Mouse (Mus musculus): Measurements from ENCODE around the gene Cpvl.

DNA sequence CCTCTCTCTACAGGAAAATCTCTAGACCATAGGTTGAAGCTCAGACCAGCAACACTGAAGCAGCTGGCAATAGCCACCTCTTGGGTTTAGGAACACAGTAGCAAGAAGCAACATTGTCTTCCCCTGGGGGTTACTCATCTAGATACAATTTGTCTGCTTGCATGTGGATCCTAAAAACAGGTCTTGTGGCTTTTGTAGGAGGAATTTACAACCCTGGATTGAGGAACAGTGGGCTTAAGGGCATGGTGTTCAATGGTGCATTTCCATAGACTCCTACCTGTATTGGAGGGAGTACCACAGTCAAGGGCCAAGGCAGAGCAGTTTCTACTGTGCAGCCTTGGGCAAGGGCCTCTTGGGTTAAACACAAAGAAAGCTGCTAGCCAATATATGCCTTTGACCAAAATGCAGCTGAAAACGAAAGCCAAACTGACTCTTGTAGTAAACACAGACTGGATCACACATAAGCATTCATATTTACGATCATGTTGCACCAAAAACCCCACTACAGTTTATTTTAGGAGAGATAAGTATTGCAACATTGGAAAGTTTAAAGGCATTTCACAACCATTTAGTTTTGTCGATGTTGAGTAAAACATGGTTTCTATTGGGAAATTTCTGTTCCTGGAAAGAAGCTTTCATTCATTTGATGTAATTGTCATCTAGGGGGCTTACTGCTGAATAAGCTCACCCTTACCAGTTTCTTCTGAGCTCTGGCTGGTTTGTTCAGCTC lies 17.9 kb upstream of the Cpvl start:
- TF ChIP-seq POLR2A (IDR thresholded peaks at IDR 0.05; ENCODE audit: insufficient read depth, low read depth, low read length) = no peak
- no peak for TF ChIP-seq CTCF (IDR thresholded peaks at IDR 0.05)
- no peak for TF ChIP-seq EP300 (IDR thresholded peaks at IDR 0.05; ENCODE audit: insufficient read depth, low read depth, low read length)
